Mouse (Mus musculus) forebrain, embryonic 12.5 days (tissue): Measurements from ENCODE around the gene Olfm3. TPM values are rescaled to one million over a fixed set of nuclear protein-coding genes. Genes with fewer than 3 reads are reported as not detected.

ENCODE experiments used
- ATAC-seq: fragments of 200-750 bp; cut with Nextera tagmentation; 2 replicates; pipeline ENCODE4 v1.8.0; 2017; ENCODE audit warnings: moderate TSS enrichment; ENCODE audit not compliant: low FRiP score
- H3K27ac ChIP-seq: fragments of 300-500 bp; sonication (generic); 2 replicates; pipeline ENCODE4 v1.5.1; 2016; ENCODE audit warnings: mild to moderate bottlenecking
- H3K27me3 ChIP-seq: fragments of 300-500 bp; sonication (generic); 2 replicates; pipeline ENCODE4 v1.6.1; 2016; ENCODE audit warnings: mild to moderate bottlenecking
- H3K36me3 ChIP-seq: fragments of 300-500 bp; sonication (generic); replicated peaks from 2 replicates; pipeline ENCODE4 v1.6.1; 2016; ENCODE audit warnings: mild to moderate bottlenecking
- H3K4me1 ChIP-seq: fragments of 300-500 bp; sonication (generic); 2 replicates; pipeline ENCODE4 v1.6.1; 2016
- H3K4me2 ChIP-seq: fragments of 300-500 bp; sonication (generic); 2 replicates; pipeline ENCODE4 v1.6.1; 2016; ENCODE audit warnings: mild to moderate bottlenecking, moderate library complexity
- H3K4me3 ChIP-seq: fragments of 300-500 bp; sonication (generic); replicated peaks from 2 replicates; pipeline ENCODE4 v1.5.1; 2016; ENCODE audit warnings: mild to moderate bottlenecking
- H3K9ac ChIP-seq: fragments of 300-500 bp; sonication (generic); 2 replicates; pipeline ENCODE4 v1.6.1; 2016; ENCODE audit warnings: mild to moderate bottlenecking
- H3K9me3 ChIP-seq: fragments of 300-500 bp; sonication (generic); 2 replicates; pipeline ENCODE4 v1.6.1; 2016
- WGBS: fragments of 180-500 bp; shearing (Covaris S2); methylation state at CpG from one replicate; pipeline ENCODE4 v1.1.7; 2016; 5-methylcytosine and 5-hydroxymethylcytosine counted together
- polyA plus RNA-seq: library from polyadenylated mRNA; unstranded; fragments of >200 nt; fragmentation: Nextera tagmentation; extraction: Ambion mirVana; gene quantifications from 2 replicates; pipeline ENCODE4 v1.2.1, GENCODE M21; 2016

Gene Olfm3
- polyA plus RNA-seq, result 0.78 and 0.92 TPM in 2 replicates

DNA sequence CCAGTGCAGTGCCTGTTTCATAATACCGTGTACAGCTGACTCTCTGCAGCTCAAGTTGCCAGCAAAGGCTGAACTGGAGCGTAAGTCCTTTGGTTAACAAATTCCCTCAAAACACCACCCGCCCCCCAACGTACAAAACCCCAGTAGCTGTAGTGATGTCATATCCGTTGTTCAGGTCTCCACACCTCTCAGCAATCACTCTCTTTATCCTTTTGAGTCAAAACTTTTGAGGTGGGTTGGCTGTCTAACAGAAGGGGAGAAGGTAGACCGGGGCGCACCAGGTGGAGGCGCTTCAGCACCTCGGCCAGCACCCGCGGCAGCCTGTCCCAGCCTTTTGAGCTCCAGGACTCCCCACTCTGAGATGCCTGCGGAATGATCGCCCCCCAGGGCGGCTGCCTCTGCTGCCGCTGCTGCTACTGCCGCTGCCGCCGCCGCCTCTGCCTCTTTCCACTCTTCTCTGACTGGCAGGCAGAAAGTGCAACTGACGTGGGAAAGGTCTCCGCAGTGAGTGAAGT is at the start of gene Olfm3:
Olfm3 (plus strand) TSS at position 155 of the 515 bp plus-strand sequence.
- Histone ChIP-seq H3K4me1 (peaks cover 11% of the 10 kb centered on the region), H3K36me3 (no peaks in the 10 kb centered on the region), H3K4me2 (peak within 1 kb of the TSS; percentile 79), H3K9me3 (no peaks in the 10 kb centered on the region), H3K27me3 (no peaks in the 10 kb centered on the region), H3K4me3 (peak within 1 kb of the TSS; percentile 43), H3K27ac (no peak within 1 kb of the TSS), H3K9ac (peak within 1 kb of the TSS; percentile 33; the same call in 1 of the 2 replicates)
- 4% methylated on average over 21 of the region's 21 CpGs for WGBS
- peak; percentile 78 for ATAC-seq

DNA sequence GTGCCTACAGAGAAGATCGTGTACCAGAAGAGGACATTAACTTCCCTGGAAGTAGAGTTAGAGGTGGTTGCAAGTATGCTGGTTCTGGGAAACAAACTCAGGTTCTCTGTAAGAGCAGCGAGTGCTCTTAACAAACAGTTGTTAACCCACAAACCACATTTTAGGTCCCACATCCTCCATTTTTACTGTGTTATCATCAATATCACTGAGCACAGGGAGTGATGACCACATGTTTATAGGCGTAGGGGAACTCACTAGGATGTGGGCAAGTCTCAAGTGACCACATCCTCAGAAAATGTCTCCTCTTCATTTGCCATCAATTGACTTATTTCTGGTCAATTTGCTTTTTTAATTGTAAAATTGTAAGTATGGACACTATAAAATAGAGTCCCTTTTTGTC is 14.1 kb upstream of the Olfm3 start:
- Histone ChIP-seq H3K4me1 (no peaks in the 10 kb centered on the region), H3K4me2 (no peak overlapping the region), H3K4me3 (no peak overlapping the region), H3K36me3 (no peaks in the 10 kb centered on the region), H3K27me3 (no peaks in the 10 kb centered on the region), H3K27ac (no peak overlapping the region), H3K9me3 (no peaks in the 10 kb centered on the region), H3K9ac (no peak overlapping the region)
- ATAC-seq, result no peak
- WGBS, result 81% methylated on average over 3 of the region's 3 CpGs

DNA sequence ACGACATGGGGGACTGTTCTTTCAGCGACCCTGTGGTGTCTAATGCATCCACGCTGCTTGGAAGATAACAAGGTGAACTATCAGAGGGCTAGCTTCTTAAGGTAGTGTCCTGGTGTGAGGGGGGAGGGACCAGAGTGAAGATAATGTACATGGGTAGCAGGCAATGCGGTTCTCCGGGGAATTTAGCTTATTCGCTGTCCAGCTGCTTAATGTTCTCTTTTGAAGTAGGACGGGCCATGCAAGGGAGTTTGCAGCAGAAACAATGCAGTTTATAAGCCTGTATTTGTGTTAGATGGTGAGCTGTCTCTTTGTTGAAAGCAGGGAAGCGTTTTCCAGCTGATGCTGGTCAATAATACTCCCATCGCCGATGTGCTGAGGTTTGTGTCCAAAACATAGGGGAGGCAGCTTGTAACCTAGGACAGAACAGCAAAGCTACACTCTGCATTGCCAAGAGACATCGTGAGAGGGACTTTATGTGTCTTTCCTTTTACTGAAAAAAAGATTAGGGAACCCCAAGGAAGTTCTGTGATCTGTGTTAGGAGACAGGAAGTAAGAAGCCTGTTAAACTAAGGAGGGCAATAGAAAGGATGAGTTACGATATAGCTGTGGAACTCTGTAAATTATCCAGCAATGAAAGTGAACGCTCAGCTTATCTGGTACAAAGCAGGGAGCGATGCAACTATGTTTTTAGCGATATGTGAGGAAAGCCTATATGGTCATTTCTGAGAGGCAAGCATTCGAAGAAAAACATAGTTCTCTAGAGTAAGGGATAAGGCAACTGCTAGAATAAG is 950 bp downstream of the Olfm3 start:
- no peaks in the 10 kb centered on the region for H3K9me3 ChIP-seq
- H3K9ac ChIP-seq, result peak overlapping the region; percentile 33; the same call in 1 of the 2 replicates
- WGBS, result 20% methylated on average over 16 of the region's 16 CpGs
- H3K4me1 ChIP-seq, result peaks cover 11% of the 10 kb centered on the region
- H3K36me3 ChIP-seq, result no peaks in the 10 kb centered on the region
- no peak overlapping the region for H3K27ac ChIP-seq
- peak; percentile 51; the same call in 1 of the 2 replicates for ATAC-seq
- H3K4me3 ChIP-seq, result peak overlapping the region; percentile 43
- H3K27me3 ChIP-seq, result no peaks in the 10 kb centered on the region
- H3K4me2 ChIP-seq, result peak overlapping the region; percentile 79

DNA sequence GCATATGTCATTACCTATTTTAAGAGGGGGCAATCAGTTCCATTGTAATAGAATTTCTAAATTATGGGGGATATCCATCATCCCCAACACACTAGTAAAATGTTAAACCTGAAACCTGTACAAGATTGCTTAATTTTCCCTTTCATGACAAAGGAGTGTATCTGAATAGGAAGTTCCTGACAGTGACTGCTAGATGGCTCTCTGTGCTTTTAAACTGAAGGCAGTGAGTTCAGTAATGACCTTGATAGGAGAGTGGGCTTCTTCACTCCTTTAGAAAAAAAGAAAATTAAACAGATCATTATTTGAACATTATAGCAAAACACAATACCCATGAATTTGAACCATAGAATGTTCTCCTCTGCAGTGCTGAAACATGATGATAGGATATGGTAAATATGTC is 3.7 kb downstream of the Olfm3 start:
- Histone ChIP-seq H3K4me2 (no peak overlapping the region), H3K27ac (no peak overlapping the region), H3K4me3 (no peak overlapping the region), H3K36me3 (no peaks in the 10 kb centered on the region), H3K9ac (no peak overlapping the region), H3K9me3 (no peaks in the 10 kb centered on the region), H3K4me1 (peaks cover 11% of the 10 kb centered on the region), H3K27me3 (no peaks in the 10 kb centered on the region)
- ATAC-seq, result no peak

DNA sequence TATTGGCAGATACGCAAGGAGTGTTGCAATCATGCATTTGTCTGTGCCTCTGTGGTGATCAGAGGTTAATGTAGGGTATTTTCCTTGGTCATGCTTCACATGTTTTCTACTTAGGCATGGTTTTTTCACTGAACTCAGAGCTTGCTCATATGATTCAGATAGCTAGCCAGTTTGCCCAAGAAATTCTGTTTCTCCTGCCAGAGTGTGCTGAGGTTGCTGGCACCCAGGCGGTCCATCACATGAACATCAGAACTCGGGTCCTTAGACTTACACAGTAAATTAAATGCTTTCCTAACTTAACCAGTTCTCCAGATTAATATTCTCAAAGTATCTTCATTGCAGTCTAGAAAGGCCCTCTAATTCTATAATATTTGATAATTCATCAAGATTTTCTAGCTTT is 5.0 kb downstream of the Olfm3 start:
- H3K9me3 ChIP-seq, result no peaks in the 10 kb centered on the region
- WGBS, result 90% methylated on average over 3 of the region's 3 CpGs
- no peaks in the 10 kb centered on the region for H3K27me3 ChIP-seq
- no peak overlapping the region for H3K9ac ChIP-seq
- no peak overlapping the region for H3K4me2 ChIP-seq
- no peak overlapping the region for H3K4me3 ChIP-seq
- H3K4me1 ChIP-seq, result peaks cover 9% of the 10 kb centered on the region
- H3K36me3 ChIP-seq, result no peaks in the 10 kb centered on the region
- ATAC-seq, result no peak
- no peak overlapping the region for H3K27ac ChIP-seq

DNA sequence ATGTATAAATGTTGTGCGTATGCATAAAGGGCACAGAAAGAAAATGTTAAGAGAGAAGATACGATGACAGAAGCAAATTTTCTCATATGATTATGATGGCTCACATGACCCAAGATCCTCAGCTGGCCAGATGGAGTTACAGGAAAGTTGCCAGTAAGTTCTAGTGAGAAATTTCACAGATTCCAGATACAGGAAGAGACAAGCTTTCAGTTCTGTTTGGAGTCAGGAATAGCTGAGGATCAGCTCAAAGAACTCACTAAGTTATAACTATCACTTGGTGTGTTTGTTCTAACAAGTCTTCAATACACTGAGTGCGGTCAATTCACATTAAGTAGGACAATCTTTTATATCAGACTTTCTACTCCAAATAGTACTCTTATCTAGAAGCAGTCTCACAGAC is 16.2 kb downstream of the Olfm3 start:
- Histone ChIP-seq H3K4me3 (no peak overlapping the region), H3K9me3 (no peaks in the 10 kb centered on the region), H3K4me2 (no peak overlapping the region), H3K36me3 (no peaks in the 10 kb centered on the region), H3K27me3 (no peaks in the 10 kb centered on the region), H3K4me1 (no peaks in the 10 kb centered on the region), H3K27ac (no peak overlapping the region), H3K9ac (no peak overlapping the region)
- WGBS, result 89% methylated on average over 3 of the region's 3 CpGs
- ATAC-seq, result no peak

DNA sequence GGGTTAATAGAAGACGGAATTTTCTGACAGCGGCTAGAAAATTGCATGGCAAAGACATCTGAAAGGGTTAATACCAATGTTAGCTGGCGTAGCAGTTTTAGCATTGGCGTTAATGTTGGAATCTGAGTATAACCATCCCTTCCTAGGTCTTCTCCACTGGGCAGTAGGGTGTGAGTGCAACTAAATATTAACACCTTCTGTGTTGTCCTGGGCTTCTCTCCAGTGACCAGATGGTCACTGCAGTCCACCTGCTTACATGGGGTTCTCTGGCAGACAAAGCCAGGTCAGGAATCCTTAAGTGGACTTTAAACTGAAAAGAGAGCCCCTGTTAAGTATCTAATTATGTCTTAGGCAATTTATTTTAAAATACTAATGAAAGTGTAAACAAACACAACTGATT is 25.7 kb downstream of the Olfm3 start:
- 75% methylated on average over 4 of the region's 4 CpGs for WGBS

DNA sequence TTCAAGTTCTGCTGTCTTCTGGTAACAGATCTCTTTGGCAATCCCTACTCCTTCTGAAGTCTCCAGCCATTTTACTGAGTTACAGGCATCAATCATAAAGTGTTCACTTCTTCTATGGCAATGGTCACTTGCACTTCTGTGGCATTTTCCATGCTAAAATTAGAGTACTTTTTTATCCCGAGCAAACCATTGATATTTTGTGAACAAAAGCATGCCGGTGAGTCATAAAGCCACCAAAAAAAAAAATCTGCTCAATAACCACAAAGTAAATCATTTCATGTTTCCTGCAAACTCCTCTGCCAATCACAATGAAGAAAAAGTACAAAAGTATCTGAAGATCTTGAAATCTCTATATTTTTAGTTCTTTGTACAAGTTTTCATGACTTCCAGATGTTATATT is 26.5 kb downstream of the Olfm3 start:
- H3K9ac ChIP-seq, result no peak overlapping the region

More for the DNA sequence above, 25.7 kb downstream of the Olfm3 start:
- Histone ChIP-seq H3K36me3 (no peaks in the 10 kb centered on the region), H3K9ac (no peak overlapping the region), H3K9me3 (no peaks in the 10 kb centered on the region), H3K27ac (no peak overlapping the region), H3K4me1 (no peaks in the 10 kb centered on the region), H3K4me3 (no peak overlapping the region), H3K27me3 (no peaks in the 10 kb centered on the region), H3K4me2 (no peak overlapping the region)
- no peak for ATAC-seq

DNA sequence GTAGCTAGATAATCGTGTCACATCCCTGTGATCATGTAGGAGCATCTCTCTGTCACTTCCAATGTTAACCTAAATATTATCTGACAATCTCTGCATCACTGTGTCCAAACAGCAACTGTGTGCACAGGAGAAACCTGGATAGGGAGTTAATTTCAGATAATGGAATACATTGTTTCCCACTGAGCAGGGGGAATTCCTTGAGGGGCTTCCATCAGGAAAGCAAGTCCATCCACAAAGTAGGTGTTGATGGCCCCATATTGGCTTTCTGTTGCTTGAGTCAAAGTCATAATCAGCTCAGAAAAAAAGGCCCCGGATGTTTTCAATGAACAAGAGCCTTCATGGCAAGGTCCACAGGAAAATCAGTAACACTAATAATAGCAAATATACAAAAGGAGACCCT is 26.9 kb downstream of the Olfm3 start:
- H3K4me2 ChIP-seq, result no peak overlapping the region
- H3K9ac ChIP-seq, result no peak overlapping the region
- no peaks in the 10 kb centered on the region for H3K36me3 ChIP-seq
- H3K4me3 ChIP-seq, result no peak overlapping the region
- 89% methylated on average over 2 of the region's 2 CpGs for WGBS
- H3K9me3 ChIP-seq, result no peaks in the 10 kb centered on the region
- no peak overlapping the region for H3K27ac ChIP-seq
- H3K27me3 ChIP-seq, result no peaks in the 10 kb centered on the region
- no peak for ATAC-seq
- no peaks in the 10 kb centered on the region for H3K4me1 ChIP-seq

More for the DNA sequence above, 26.5 kb downstream of the Olfm3 start:
- no peaks in the 10 kb centered on the region for H3K36me3 ChIP-seq
- ATAC-seq, result no peak
- no peaks in the 10 kb centered on the region for H3K9me3 ChIP-seq
- H3K27ac ChIP-seq, result no peak overlapping the region
- no peaks in the 10 kb centered on the region for H3K4me1 ChIP-seq
- H3K4me2 ChIP-seq, result no peak overlapping the region
- WGBS, result 82% methylated on average over 2 of the region's 2 CpGs
- no peaks in the 10 kb centered on the region for H3K27me3 ChIP-seq
- no peak overlapping the region for H3K4me3 ChIP-seq

DNA sequence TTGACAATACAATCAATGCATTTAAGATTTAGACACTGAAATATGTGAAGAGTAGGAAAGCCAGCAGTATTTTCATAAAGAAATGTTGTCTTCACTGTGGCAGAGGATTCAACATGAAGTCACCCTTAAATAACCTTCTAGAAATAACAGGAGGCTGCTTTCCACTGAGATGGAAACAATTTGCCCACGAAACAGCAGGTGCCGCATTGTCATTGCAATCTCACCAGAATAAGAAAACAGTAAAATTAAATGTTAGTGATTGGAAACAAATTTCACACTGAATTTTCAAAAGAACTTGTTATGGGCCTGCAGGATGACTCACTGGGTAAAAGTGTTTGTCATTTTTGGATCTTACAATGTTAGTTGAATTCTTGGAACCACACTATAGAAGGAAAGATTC is 29.0 kb downstream of the Olfm3 start:
- Histone ChIP-seq H3K4me3 (no peak overlapping the region), H3K36me3 (no peaks in the 10 kb centered on the region), H3K27ac (no peak overlapping the region), H3K9ac (no peak overlapping the region), H3K4me1 (no peaks in the 10 kb centered on the region), H3K4me2 (no peak overlapping the region), H3K9me3 (no peaks in the 10 kb centered on the region), H3K27me3 (no peaks in the 10 kb centered on the region)
- ATAC-seq, result no peak
- WGBS, result 96% methylated on average over 2 of the region's 2 CpGs

DNA sequence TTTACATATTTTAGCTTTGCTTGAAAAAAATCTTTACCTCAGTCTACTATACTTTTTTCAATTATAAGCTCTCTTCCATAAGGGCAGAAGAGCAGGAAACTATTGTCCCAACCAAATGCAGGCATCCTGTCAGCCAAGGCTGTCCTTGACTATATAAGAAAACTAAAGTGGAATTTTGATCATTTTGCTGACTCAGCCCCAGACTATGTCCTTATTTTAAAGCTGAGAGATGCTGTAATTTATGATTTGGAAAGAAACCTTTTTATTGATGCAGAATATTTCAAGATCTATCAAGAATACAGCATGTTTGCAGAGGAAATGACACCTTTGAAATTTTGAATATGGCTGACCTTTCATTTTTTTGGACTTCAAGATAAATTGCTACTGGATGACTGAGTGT is 51.0 kb downstream of the Olfm3 start:
- Histone ChIP-seq H3K4me2 (no peak overlapping the region), H3K36me3 (no peaks in the 10 kb centered on the region), H3K27ac (no peak overlapping the region), H3K4me3 (no peak overlapping the region), H3K4me1 (peaks cover 4% of the 10 kb centered on the region; the same call in 1 of the 2 replicates), H3K9me3 (no peaks in the 10 kb centered on the region), H3K9ac (no peak overlapping the region), H3K27me3 (no peaks in the 10 kb centered on the region)
- no peak for ATAC-seq

DNA sequence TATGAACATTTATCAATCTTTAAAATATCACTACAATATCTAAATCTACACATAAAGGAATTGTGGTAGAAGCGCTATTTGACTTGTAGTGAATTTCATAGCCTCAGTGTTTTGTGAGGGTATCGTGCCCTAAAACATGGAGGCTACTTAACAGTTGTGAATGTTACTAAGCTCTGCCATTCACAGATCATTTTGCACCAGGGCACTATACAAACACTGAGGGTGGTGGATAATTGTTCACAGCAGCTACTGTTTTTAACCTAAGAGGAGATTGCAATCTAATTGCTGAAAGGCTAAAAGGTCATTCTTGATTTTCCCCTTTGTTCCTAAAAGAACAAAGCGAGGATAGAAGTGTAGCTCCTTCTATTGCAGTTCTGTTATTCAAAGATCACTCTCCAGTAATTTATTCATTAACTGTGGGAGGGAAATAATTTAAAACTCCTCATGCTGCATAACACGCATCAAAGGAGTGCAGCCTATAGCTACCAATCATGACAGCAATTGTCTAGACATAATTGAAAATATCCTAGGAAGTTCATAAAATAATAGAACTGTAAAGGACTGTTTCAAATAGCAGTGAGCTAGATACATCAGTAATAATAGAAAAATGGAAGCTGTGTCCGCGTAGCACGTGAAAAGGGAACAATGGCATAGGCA is 55.6 kb downstream of the Olfm3 start:
- Histone ChIP-seq H3K36me3 (no peaks in the 10 kb centered on the region), H3K9me3 (no peaks in the 10 kb centered on the region), H3K4me3 (no peak overlapping the region), H3K9ac (no peak overlapping the region), H3K4me2 (no peak overlapping the region), H3K27me3 (no peaks in the 10 kb centered on the region), H3K4me1 (peaks cover 4% of the 10 kb centered on the region; the same call in 1 of the 2 replicates), H3K27ac (no peak overlapping the region)
- WGBS, result 28% methylated on average over 7 of the region's 7 CpGs
- ATAC-seq, result peak; percentile 58; the same call in 1 of the 2 replicates
